Mouse (Mus musculus) kidney, postnatal 36 days (tissue): ENCODE measurements at regions not wholly inside any gene's neighbourhood (a gene's known extent, or its start where the extent isn't known, plus 50 kb on each side); places are given as distances from the start of the nearest gene placed in this dataset.
A peak's percentile ranks its signal among the peaks of the same experiment; 100 is the strongest.

Experiments
- DNase-seq, 2 experiments: peaks; one replicate each; pipeline ENCODE4 v3.0.0; 2021 to 2022; ENCODE audit warnings: mixed read lengths in 2 of 2

GRCm38 (mm10) chr15:6934564-6934980 is 59.8 kb upstream of the Osmr start:
- peak; percentile 10 to 24 for DNase-seq

- DNase-seq: peak in 1 of 2 experiments; percentile 8
Measured at GRCm38 (mm10) chr15:6941491-6941890, 66.7 kb upstream of the Osmr start.

GRCm38 (mm10) chr15:6949236-6949635 is 74.5 kb upstream of the Osmr start:
- no peak for DNase-seq

- DNase-seq: no peak
Measured at GRCm38 (mm10) chr15:6949686-6950085, 74.9 kb upstream of the Osmr start.

- DNase-seq: no peak
Measured at GRCm38 (mm10) chr15:6950503-6950902, 75.7 kb upstream of the Osmr start.

GRCm38 (mm10) chr15:6953556-6953955 is 78.8 kb upstream of the Osmr start:
- no peak for DNase-seq

GRCm38 (mm10) chr15:6953970-6954791 is 79.4 kb upstream of the Osmr start:
- DNase-seq: no peak

GRCm38 (mm10) chr15:6959911-6960310 is 85.1 kb upstream of the Osmr start:
- no peak for DNase-seq

- DNase-seq: peak; percentile 41 to 77
Measured at GRCm38 (mm10) chr15:6960753-6961746, 86.3 kb upstream of the Osmr start.

GRCm38 (mm10) chr15:6964635-6965034 is 89.9 kb upstream of the Osmr start:
- peak in 1 of 2 experiments; percentile 14 for DNase-seq

- peak in 1 of 2 experiments; percentile 6 for DNase-seq
Measured at GRCm38 (mm10) chr15:6965446-6965845, 90.7 kb upstream of the Osmr start.

- no peak for DNase-seq
Measured at GRCm38 (mm10) chr15:6974410-6974809, 99.6 kb upstream of the Osmr start.

- DNase-seq: no peak
Measured at GRCm38 (mm10) chr15:6981430-6981829, 106.7 kb upstream of the Osmr start.

- no peak for DNase-seq
Measured at GRCm38 (mm10) chr15:6983320-6983719, 107.1 kb upstream of the Lifr start.

GRCm38 (mm10) chr15:6988187-6988586 is 102.2 kb upstream of the Lifr start:
- no peak for DNase-seq

GRCm38 (mm10) chr15:6989094-6989493 is 101.3 kb upstream of the Lifr start:
- DNase-seq: no peak

- DNase-seq: no peak
Measured at GRCm38 (mm10) chr15:6993226-6993625, 97.2 kb upstream of the Lifr start.

- DNase-seq: peak; percentile 22 to 36
Measured at GRCm38 (mm10) chr15:6995246-6995645, 95.2 kb upstream of the Lifr start.

- DNase-seq: no peak
Measured at GRCm38 (mm10) chr15:6997871-6998270, 92.5 kb upstream of the Lifr start.

GRCm38 (mm10) chr15:6998576-6999070 is 91.8 kb upstream of the Lifr start:
- peak in 1 of 2 experiments; percentile 13 for DNase-seq

GRCm38 (mm10) chr15:6999667-7000066 is 90.7 kb upstream of the Lifr start:
- DNase-seq: no peak

GRCm38 (mm10) chr15:7002226-7002625 is 88.2 kb upstream of the Lifr start:
- peak in 1 of 2 experiments; percentile 49 for DNase-seq

- no peak for DNase-seq
Measured at GRCm38 (mm10) chr15:7003311-7003710, 87.1 kb upstream of the Lifr start.
